Mouse (Mus musculus) kidney, postnatal 4 days (tissue): ENCODE measurements at regions not wholly inside any gene's neighbourhood (a gene's known extent, or its start where the extent isn't known, plus 50 kb on each side); places are given as distances from the start of the nearest gene placed in this dataset.

ENCODE experiments used
- DNase-seq, 2 experiments: peaks; one replicate each; pipeline ENCODE4 v3.0.0; 2021; ENCODE audit warnings: mixed read lengths in 2 of 2

DNA sequence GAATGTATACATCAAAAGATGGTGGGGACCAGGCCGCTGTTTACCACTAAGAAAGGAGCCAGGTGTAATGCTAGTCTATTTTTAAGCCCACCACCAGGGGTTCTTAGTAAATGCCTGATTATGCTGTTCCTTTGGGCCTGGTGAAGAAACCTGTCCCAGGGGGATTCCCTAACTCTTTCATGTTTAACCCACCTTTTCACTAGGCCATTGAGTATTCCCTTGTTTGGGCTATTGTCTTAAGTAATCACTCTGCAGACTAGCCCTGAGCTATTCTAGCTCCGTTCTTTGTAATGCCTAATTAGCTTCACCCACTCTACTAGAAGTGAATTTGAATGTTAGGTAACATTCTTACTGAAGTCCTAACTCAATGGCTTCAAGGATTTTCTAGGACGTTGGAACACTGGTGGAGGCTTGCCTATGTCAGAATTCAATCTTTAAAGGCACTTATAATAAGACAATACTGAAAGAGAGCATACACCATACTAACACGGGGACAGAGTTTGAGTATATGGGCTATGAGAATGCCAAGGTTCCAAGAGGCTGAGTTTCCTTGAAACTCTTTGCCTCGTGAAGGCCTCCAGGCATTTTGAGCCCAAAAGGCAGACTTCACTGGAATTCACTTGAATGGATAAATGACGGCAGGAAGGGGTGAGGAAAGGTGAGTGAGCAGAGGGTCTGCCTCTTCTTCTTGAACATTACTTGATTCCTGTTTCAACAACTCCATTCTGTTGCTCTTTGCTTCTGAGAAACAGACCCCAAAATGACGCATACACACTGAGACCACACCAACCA is 312.7 kb upstream of the Irx4 start:
- DNase-seq = no peak

- DNase-seq = peak; percentile 9 to 30
These were observed 301.4 kb upstream of the Irx4 start for GRCm38 (mm10) chr13:72958616-72959518.

DNA sequence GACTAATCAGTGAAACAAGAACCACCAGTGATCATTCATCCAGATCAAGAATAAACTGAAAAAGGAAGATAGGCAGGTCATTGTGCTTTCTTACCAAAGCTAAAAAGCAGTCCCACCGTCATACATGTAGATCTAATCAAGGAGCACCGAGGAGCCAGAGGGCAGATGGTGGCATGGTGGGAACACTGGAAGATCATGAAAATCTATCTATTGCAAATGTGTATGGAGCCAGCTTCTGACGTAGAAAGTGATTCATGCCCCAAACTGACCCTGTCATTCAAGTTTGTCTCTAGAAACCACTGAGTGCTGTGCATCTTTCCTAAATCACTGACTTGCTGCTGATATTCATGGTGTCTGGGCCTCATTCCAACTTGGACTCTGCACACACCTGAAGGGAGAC is 299.0 kb upstream of the Irx4 start:
- no peak for DNase-seq

GRCm38 (mm10) chr13:72972165-72972564 is 288.1 kb upstream of the Irx4 start:
- no peak for DNase-seq

DNA sequence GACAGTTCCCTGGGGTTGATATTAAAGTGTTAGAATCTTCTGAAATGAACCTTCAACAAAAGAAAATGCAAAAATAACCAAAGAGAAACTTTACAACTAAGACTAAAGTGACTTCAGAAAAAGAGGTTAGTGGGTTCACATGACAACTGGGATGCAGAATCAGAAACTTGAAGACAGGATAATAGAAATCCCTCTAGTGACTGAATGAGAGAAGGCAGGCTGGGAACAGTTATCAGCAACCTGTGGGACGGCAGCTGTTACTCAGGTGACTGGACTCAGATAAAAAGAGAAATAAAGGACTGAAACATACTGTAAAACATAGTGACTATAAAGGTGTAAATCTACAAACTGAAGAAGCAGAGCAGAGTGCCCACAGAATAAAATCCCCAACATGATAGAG is 287.4 kb upstream of the Irx4 start:
- no peak for DNase-seq

GRCm38 (mm10) chr13:72977213-72977612 is 283.1 kb upstream of the Irx4 start:
- no peak for DNase-seq

DNA sequence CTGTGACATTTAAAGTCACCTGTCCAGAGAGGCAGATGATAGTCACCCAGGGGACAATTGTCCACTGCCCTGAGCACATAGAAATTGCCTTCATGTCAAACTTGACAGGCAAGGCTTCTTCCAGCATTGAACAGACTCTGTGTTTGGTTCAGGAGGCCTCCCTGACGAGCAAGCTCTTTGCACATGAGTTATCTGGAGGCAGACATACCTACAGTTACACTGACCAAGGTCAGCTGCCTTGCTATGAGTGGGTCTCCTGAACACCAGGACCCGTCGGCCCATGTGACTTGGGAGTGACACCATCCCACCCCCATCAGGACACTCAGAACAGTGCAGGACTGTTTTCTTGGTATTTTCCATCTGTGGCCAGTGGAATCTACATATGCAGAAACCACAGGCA is 282.3 kb upstream of the Irx4 start:
- DNase-seq = no peak

GRCm38 (mm10) chr13:72978966-72979365 is 281.3 kb upstream of the Irx4 start:
- peak; percentile 5 to 6 for DNase-seq

- DNase-seq = no peak
These were observed 267.5 kb upstream of the Irx4 start for GRCm38 (mm10) chr13:72992589-72993409.

- DNase-seq = no peak
These were observed 266.8 kb upstream of the Irx4 start for GRCm38 (mm10) chr13:72993410-72993858.

DNA sequence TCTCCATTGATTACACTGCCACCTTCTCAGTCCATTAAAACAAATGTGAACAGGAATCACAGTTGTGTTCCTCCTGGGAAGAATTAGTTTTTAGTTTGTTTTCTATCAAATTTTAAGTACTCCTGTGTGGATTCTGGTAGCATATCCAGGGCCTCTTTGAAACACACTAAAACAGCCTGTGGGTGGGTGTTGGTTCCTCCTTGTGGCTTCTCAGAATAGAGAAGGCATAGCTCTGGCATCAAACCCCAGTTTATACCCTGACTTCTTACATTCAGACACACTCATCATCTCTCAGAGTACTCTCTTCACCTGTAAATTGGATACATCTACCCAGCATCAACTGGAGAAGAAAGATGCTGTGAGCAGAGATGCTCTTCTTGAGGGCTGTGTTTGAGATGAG is 265.7 kb upstream of the Irx4 start:
- DNase-seq = no peak

GRCm38 (mm10) chr13:73008856-73009546 is 251.3 kb upstream of the Irx4 start:
- DNase-seq = peak; percentile 17 to 35

DNA sequence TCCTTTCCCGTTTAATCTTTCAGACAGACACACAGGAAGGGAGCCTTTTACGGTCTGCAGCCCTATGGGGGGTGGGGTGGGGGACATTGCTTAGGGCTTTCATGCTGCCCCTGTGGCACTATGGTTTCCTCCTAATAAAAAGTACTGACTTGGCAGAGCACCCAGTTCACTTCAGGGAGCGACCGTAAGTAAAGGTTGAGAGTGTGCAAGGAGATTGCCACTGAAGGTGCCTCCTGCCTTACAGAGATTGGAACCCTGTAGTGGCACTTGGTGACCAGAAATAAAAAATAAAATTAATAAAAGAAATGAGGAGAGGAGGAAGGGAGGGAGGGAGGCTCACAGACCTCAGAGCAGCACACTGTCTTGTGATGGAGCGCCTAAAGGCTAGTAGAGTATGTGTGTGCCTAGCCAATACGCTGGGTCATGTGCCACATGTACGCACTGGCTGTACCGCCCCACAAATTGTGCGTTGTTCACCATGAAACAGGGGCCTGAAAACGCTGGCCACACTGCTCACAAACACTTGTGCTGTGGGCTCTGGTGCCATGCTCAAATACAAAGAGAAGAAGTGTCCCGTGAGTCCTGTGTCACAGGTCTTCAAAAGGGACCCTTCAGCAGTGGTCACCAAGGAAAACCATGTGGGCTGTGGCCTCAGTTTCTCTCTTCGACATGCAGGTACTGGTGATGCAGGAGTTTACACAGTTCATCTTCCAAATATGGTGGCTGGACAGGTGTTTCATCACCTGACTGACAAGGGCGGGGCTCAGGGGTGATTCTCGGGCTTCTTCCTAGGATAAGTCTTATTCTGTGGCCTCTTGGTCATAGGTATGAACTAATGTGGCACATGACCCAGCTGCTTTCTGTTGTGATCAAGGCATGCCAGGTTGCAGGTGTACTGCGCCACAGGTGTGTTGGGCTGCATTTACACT is 250.5 kb upstream of the Irx4 start:
- no peak for DNase-seq

GRCm38 (mm10) chr13:73019181-73019580 is 241.1 kb upstream of the Irx4 start:
- DNase-seq = no peak

- no peak for DNase-seq
These were observed 229.1 kb upstream of the Irx4 start for GRCm38 (mm10) chr13:73031217-73031616.

DNA sequence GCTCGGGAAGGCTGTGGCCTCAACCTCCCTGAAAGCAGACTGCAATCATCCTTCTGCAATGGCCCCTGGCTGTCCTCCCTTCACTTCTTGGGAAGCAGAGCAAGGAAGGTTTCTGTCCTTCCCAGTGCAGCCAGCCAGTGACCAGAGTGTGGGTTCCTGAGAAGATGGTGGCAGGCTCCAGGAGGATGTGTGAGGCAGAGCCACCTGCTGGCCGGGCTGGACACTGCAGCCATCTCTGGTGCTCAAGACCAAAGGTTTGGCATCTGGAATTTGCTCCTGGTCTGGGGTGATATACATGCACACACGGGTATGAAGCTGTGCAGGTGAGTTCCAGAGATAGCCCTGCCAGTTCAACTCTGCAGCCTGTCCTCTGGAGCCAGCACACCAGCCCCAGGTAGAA is 227.2 kb upstream of the Irx4 start:
- DNase-seq = peak; percentile 73 to 76

DNA sequence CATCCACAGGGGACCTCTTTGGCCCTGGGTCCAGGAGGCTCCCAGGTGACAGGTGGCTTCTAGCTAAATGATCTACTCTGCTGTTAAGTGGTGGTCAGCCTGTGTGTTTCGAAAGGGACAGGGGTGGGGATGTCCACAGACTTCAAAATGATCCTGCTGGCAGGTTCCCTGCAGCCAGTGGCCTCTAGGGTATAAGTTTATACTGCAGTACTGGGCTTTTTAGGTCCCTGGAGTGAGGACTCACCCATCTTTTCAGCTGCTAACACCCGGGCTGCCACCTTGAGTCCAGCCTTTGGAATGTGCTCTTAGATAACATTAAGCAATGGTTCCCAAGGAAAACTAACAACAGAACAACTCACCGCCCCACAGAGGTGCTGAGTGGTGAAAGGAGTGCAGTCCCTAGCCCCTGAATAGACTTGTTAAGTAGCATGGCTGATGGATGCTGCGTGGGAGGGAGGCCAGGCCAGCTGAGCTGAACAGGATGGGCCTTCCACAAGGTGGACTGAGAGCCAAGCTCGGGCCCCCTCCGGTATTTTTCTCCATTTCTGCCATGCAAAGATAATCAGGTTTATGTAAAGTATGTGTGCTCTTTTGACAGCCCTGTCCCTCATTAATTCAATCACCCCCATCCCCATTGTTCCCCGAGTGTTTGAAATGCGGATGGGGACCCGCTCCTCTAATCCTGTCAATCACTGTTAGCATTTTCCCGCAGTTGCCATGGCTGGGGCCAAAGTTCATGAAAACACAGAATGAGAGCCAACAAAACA is 226.0 kb upstream of the Irx4 start:
- DNase-seq = no peak

DNA sequence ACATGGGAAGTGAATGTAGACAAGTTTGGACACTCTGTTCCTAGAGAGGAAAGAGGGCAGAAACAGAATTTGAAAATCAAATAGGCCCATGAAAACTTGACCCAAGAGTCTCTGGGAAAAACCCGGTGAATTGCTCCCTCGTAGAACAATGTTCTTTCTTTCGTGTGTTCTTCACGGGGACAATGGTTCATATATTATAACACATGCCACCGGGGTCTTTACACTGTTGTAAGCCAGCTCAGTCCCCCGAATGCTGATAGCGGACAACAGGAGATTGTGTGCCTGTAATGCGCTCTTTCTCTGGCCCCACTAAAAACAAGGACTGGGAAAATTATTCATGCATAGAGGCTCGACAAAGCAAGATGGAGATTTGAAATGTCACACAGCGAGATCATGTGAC is 225.4 kb upstream of the Irx4 start:
- DNase-seq = no peak

GRCm38 (mm10) chr13:73035336-73035940 is 224.8 kb upstream of the Irx4 start:
- no peak for DNase-seq

DNA sequence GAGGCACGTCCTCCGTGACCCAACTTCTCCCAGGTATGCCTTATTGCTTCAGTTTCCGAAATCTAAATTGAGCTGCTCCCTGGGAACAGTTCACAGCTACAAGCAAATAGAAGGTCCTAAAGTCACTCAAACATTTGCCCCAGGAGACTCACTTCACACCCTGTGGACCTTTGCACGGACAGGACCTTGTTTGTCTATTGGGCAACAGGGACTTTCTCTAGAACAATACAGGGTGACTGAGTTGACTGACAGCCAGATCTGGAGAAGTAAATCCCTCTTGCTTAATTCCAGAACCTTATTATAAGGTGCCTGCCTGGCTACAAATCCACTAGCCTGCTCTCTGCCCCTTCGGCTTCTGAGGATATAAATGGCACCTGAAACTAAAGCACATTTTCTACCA is 220.5 kb upstream of the Irx4 start:
- no peak for DNase-seq
